Mouse (Mus musculus) midbrain, embryonic 14.5 days (tissue): Measurements from ENCODE around the gene Nemf. TPM values are rescaled to one million over a fixed set of nuclear protein-coding genes. Genes with fewer than 3 reads are reported as not detected.

Source experiments
- ATAC-seq: fragments of 200-750 bp; cut with Nextera tagmentation; 2 replicates; pipeline ENCODE4 v1.8.0; 2017; ENCODE audit warnings: moderate number of reproducible peaks, moderate library complexity; ENCODE audit not compliant: low FRiP score, low TSS enrichment
- DNase-seq: peaks from one replicate; pipeline ENCODE4 v3.0.0-alpha.2; 2015
- H3K27ac ChIP-seq: fragments of 300-500 bp; sonication (generic); replicated peaks from 2 replicates; pipeline ENCODE4 v1.5.1; 2014; ENCODE audit warnings: mild to moderate bottlenecking, low read depth, low read length, moderate library complexity
- H3K27me3 ChIP-seq: fragments of 300-500 bp; sonication (generic); 2 replicates; pipeline ENCODE4 v1.6.1; 2014; ENCODE audit warnings: low read length, control low read depth, mixed read lengths; ENCODE audit not compliant: control insufficient read depth, insufficient read depth
- H3K36me3 ChIP-seq: fragments of 300-500 bp; sonication (generic); 2 replicates; pipeline ENCODE4 v1.6.1; 2014; ENCODE audit warnings: low read length, control low read depth; ENCODE audit not compliant: control insufficient read depth, insufficient read depth
- H3K4me1 ChIP-seq: fragments of 300-500 bp; sonication (generic); 2 replicates; pipeline ENCODE4 v1.6.1; 2014; ENCODE audit warnings: mild to moderate bottlenecking, antibody characterized with exemption, low read length, control low read depth; ENCODE audit not compliant: control insufficient read depth, insufficient read depth
- H3K4me2 ChIP-seq: fragments of 300-500 bp; sonication (generic); 2 replicates; pipeline ENCODE4 v1.6.1; 2014; ENCODE audit warnings: mild to moderate bottlenecking, low read length, moderate library complexity
- H3K4me3 ChIP-seq: fragments of 300-500 bp; sonication (generic); replicated peaks from 2 replicates; pipeline ENCODE4 v1.5.1; 2014; ENCODE audit warnings: low read depth, low read length
- H3K9ac ChIP-seq: fragments of 300-500 bp; sonication (generic); replicated peaks from 2 replicates; pipeline ENCODE4 v1.6.1; 2014; ENCODE audit warnings: mild to moderate bottlenecking, low read length, moderate library complexity
- H3K9me3 ChIP-seq: fragments of 300-500 bp; sonication (generic); 2 replicates; pipeline ENCODE4 v1.6.1; 2016; ENCODE audit warnings: low read length, control low read depth, mixed read lengths; ENCODE audit not compliant: control insufficient read depth
- WGBS: fragments of 180-500 bp; shearing (Covaris S2); extraction: QIAGEN DNeasy Blood & Tissue Kit; methylation state at CpG from one replicate; pipeline ENCODE4 v1.1.7; 2014; 5-methylcytosine and 5-hydroxymethylcytosine counted together
- polyA plus RNA-seq: library from polyadenylated mRNA; unstranded; fragments of >200 nt; fragmentation: Nextera tagmentation; extraction: Ambion mirVana; gene quantifications from 2 replicates; pipeline ENCODE4 v1.2.1, GENCODE M21; 2014

Gene Nemf
- polyA plus RNA-seq, 1 experiment from 2014 or later, result 87.1 TPM

GRCm38 (mm10) chr12:69377188-69377587, 20.2 kb upstream of the Nemf start:
- ATAC-seq, result no peak
- WGBS, result 98% methylated on average over 1 of the region's 1 CpGs

GRCm38 (mm10) chr12:69376132-69376531, 19.2 kb upstream of the Nemf start:
- peaks cover 19% of the 10 kb centered on the region for H3K4me1 ChIP-seq
- DNase-seq (no peak), ATAC-seq (no peak)
- 0 out of 2 replicates have a peak, but pooled peaks cover 6% of the 10 kb centered on the region for H3K36me3 ChIP-seq
- no peak overlapping the region for H3K4me3 ChIP-seq
- no peak overlapping the region for H3K4me2 ChIP-seq
- H3K27me3 ChIP-seq, result no peaks in the 10 kb centered on the region
- no peaks in the 10 kb centered on the region for H3K9me3 ChIP-seq
- H3K27ac ChIP-seq, result no peak overlapping the region
- H3K9ac ChIP-seq, result no peak overlapping the region
- WGBS, result 82% methylated on average over 2 of the region's 2 CpGs

More at GRCm38 (mm10) chr12:69377188-69377587, 20.2 kb upstream of the Nemf start:
- H3K4me3 ChIP-seq, result no peak overlapping the region
- peaks cover 19% of the 10 kb centered on the region for H3K4me1 ChIP-seq
- no peaks in the 10 kb centered on the region for H3K27me3 ChIP-seq
- H3K9me3 ChIP-seq, result no peaks in the 10 kb centered on the region
- no peak overlapping the region for H3K4me2 ChIP-seq
- no peak overlapping the region for H3K27ac ChIP-seq
- no peak for DNase-seq
- 0 out of 2 replicates have a peak, but pooled peaks cover 6% of the 10 kb centered on the region for H3K36me3 ChIP-seq
- H3K9ac ChIP-seq, result no peak overlapping the region

- Histone ChIP-seq H3K36me3 (0 out of 2 replicates have a peak, but pooled peaks cover 6% of the 10 kb centered on the region), H3K4me3 (peak overlapping the region; percentile 99), H3K9me3 (no peaks in the 10 kb centered on the region), H3K27ac (no peak overlapping the region), H3K4me2 (peak overlapping the region; percentile 97), H3K4me1 (peaks cover 19% of the 10 kb centered on the region), H3K27me3 (no peaks in the 10 kb centered on the region), H3K9ac (peak overlapping the region; percentile 88; the same call in 1 of the 2 replicates)
- 44% methylated on average over 11 of the region's 11 CpGs for WGBS
- DNase-seq, result no peak
- ATAC-seq, result no peak
These were observed 17.1 kb upstream of the Nemf start for GRCm38 (mm10) chr12:69373850-69374766.

- WGBS, result under 1% methylated on average over 42 of the region's 42 CpGs
These were observed 15.9 kb upstream of the Nemf start for GRCm38 (mm10) chr12:69372731-69373331.

GRCm38 (mm10) chr12:69371854-69372671, 15.1 kb upstream of the Nemf start, which contains the start of the genes Arf6 and Gm9887:
TSS of gene Arf6 (plus strand) at chr12:69372150.
TSS of gene Gm9887 (minus strand) at chr12:69372458.
- H3K4me1 ChIP-seq, result peaks cover 19% of the 10 kb centered on the region
- under 1% methylated on average over 119 of the region's 121 CpGs for WGBS
- ATAC-seq, result peak; percentile 95

More at GRCm38 (mm10) chr12:69372731-69373331, 15.9 kb upstream of the Nemf start:
- Histone ChIP-seq H3K4me3 (peak overlapping the region; percentile 99), H3K27me3 (no peaks in the 10 kb centered on the region), H3K36me3 (0 out of 2 replicates have a peak, but pooled peaks cover 6% of the 10 kb centered on the region), H3K4me2 (peak overlapping the region; percentile 97), H3K27ac (peak overlapping the region; percentile 90), H3K4me1 (peaks cover 19% of the 10 kb centered on the region), H3K9ac (peak overlapping the region; percentile 88), H3K9me3 (no peaks in the 10 kb centered on the region)
- peak; percentile 37 for DNase-seq
- peak; percentile 12 for ATAC-seq

GRCm38 (mm10) chr12:69371421-69371853, 14.5 kb upstream of the Nemf start:
- peak; percentile 84 for ATAC-seq
- no peaks in the 10 kb centered on the region for H3K9me3 ChIP-seq
- H3K4me3 ChIP-seq, result peak overlapping the region; percentile 99
- peaks cover 19% of the 10 kb centered on the region for H3K4me1 ChIP-seq
- H3K4me2 ChIP-seq, result peak overlapping the region; percentile 66
- 0 out of 2 replicates have a peak, but pooled peaks cover 6% of the 10 kb centered on the region for H3K36me3 ChIP-seq
- DNase-seq, result no peak
- H3K27ac ChIP-seq, result peak overlapping the region; percentile 90
- WGBS, result 1% methylated on average over 24 of the region's 24 CpGs
- H3K27me3 ChIP-seq, result no peaks in the 10 kb centered on the region
- peak overlapping the region; percentile 55 for H3K9ac ChIP-seq

More at GRCm38 (mm10) chr12:69371854-69372671, 15.1 kb upstream of the Nemf start, which contains the start of the genes Arf6 and Gm9887:
- Histone ChIP-seq H3K4me3 (peak within 1 kb of the TSS; percentile 99), H3K36me3 (0 out of 2 replicates have a peak, but pooled peaks cover 6% of the 10 kb centered on the region), H3K9me3 (no peaks in the 10 kb centered on the region), H3K4me2 (peak within 1 kb of the TSS; percentile 97), H3K9ac (peak within 1 kb of the TSS; percentile 88), H3K27ac (peak within 1 kb of the TSS; percentile 90), H3K27me3 (no peaks in the 10 kb centered on the region)
- DNase-seq, result peak; percentile 99

GRCm38 (mm10) chr12:69370936-69371335, 14.0 kb upstream of the Nemf start:
- no peak for ATAC-seq
- Histone ChIP-seq H3K4me1 (peaks cover 19% of the 10 kb centered on the region), H3K4me3 (peak overlapping the region; percentile 99), H3K9me3 (no peaks in the 10 kb centered on the region), H3K27me3 (no peaks in the 10 kb centered on the region), H3K9ac (peak overlapping the region; percentile 55), H3K36me3 (0 out of 2 replicates have a peak, but pooled peaks cover 4% of the 10 kb centered on the region), H3K27ac (peak overlapping the region; percentile 90), H3K4me2 (peak overlapping the region; percentile 66)
- WGBS, result 16% methylated on average over 7 of the region's 7 CpGs
- DNase-seq, result no peak

GRCm38 (mm10) chr12:69367557-69367956, 10.6 kb upstream of the Nemf start:
- no peak overlapping the region for H3K27ac ChIP-seq
- H3K27me3 ChIP-seq, result no peaks in the 10 kb centered on the region
- H3K4me3 ChIP-seq, result no peak overlapping the region
- no peaks in the 10 kb centered on the region; the same call in 1 of the 2 replicates for H3K4me1 ChIP-seq
- DNase-seq, result no peak
- ATAC-seq, result no peak
- H3K4me2 ChIP-seq, result no peak overlapping the region
- H3K9ac ChIP-seq, result no peak overlapping the region
- no peaks in the 10 kb centered on the region for H3K36me3 ChIP-seq
- no peaks in the 10 kb centered on the region for H3K9me3 ChIP-seq
- 74% methylated on average over 2 of the region's 2 CpGs for WGBS
